Mouse (Mus musculus) embryonic facial prominence, embryonic 10.5 days (tissue): ENCODE measurements around the gene Gm21830. TPM values are rescaled to one million over a fixed set of nuclear protein-coding genes. Genes with fewer than 3 reads are reported as not detected.
"Not testable (repeated sequence)": the region's sequence is repeated elsewhere in the genome, so short reads cannot be mapped to it uniquely, and the experiment has no call there.

Experiments used
- DNase-seq: peaks from one replicate; pipeline ENCODE4 v3.0.0-alpha.2; 2017; ENCODE audit warnings: low spot score
- H3K27ac ChIP-seq: fragments of 300-500 bp; sonication (generic); replicated peaks from 2 replicates; pipeline ENCODE4 v1.5.1; 2016; ENCODE audit warnings: mild to moderate bottlenecking
- H3K27me3 ChIP-seq: fragments of 300-500 bp; sonication (generic); replicated peaks from 2 replicates; pipeline ENCODE4 v1.6.1; 2016; ENCODE audit warnings: low read depth, mild to moderate bottlenecking; ENCODE audit not compliant: poor library complexity, severe bottlenecking
- H3K36me3 ChIP-seq: fragments of 300-500 bp; sonication (generic); replicated peaks from 2 replicates; pipeline ENCODE4 v1.6.1; 2016; ENCODE audit warnings: mild to moderate bottlenecking, moderate library complexity
- H3K4me1 ChIP-seq: fragments of 300-500 bp; sonication (generic); 2 replicates; pipeline ENCODE4 v1.6.1; 2016
- H3K4me3 ChIP-seq: fragments of 300-500 bp; sonication (generic); 2 replicates; pipeline ENCODE4 v1.5.1; 2016; ENCODE audit warnings: mild to moderate bottlenecking, moderate library complexity
- H3K9me3 ChIP-seq: fragments of 300-500 bp; sonication (generic); 2 replicates; pipeline ENCODE4 v1.6.1; 2016; ENCODE audit warnings: mild to moderate bottlenecking
- WGBS: fragments of 180-500 bp; shearing (Covaris S2); methylation state at CpG from one replicate; pipeline ENCODE4 v1.1.7; 2016; 5-methylcytosine and 5-hydroxymethylcytosine counted together
- polyA plus RNA-seq: library from polyadenylated mRNA; unstranded; fragments of >200 nt; fragmentation: Nextera tagmentation; extraction: Ambion mirVana; gene quantifications from 2 replicates; pipeline ENCODE4 v1.2.1, GENCODE M21; 2016

Gm21830 gene
- polyA plus RNA-seq, result not detected in 2 replicates

DNA sequence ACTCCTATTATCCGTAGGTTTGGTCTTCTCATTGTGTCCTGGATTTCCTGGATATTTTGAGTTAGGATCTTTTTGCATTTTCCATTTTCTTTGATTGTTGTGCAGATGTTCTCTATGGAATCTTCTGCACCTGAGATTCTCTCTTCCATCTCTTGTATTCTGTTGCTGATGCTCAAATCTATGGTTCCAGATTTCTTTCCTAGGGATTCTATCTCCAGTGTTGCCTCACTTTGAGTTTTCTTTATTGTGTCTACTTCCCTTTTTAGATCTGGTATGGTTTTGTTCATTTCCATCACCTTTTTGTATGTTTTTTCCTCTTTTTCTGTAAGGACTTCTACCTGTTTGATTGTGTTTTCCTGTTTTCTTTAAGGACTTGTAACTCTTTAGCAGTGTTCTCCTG, at the start of gene Gm21830:
TSS of gene Gm21830 (plus strand) at position 301 of the 400 bp plus-strand sequence.
- not testable (repeated sequence) for H3K27me3 ChIP-seq, H3K27ac ChIP-seq, H3K36me3 ChIP-seq, DNase-seq, H3K4me3 ChIP-seq, H3K9me3 ChIP-seq, H3K4me1 ChIP-seq
- WGBS, result no CpG with 5 or more reads among the region's 1 CpGs

DNA sequence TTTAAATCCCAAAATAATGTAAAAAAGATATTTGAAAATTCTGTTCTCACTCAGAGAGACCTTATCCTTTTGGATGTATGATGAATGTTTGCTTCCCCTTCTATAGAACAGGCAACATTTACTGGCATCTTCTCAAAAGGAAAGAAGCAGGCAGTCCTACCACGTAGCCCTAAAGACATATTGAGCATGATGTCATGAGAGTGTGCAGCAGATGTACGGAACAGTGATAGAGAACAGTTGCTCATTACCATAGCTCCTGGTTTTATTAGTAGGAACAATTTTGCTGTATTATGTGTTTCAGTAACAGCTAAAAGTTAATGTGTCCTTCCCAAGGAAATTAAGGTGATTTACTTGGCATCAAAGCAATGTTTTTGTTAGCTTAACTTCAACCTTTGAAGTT, 49.0 kb upstream of the Gm21830 start:
- H3K4me3 ChIP-seq, result no peak overlapping the region
- H3K4me1 ChIP-seq, result no peaks in the 10 kb centered on the region
- 85% methylated on average over 2 of the region's 2 CpGs for WGBS
- no peaks in the 10 kb centered on the region for H3K27me3 ChIP-seq
- H3K27ac ChIP-seq, result no peak overlapping the region
- H3K9me3 ChIP-seq, result no peaks in the 10 kb centered on the region
- no peak for DNase-seq
- H3K36me3 ChIP-seq, result no peaks in the 10 kb centered on the region

DNA sequence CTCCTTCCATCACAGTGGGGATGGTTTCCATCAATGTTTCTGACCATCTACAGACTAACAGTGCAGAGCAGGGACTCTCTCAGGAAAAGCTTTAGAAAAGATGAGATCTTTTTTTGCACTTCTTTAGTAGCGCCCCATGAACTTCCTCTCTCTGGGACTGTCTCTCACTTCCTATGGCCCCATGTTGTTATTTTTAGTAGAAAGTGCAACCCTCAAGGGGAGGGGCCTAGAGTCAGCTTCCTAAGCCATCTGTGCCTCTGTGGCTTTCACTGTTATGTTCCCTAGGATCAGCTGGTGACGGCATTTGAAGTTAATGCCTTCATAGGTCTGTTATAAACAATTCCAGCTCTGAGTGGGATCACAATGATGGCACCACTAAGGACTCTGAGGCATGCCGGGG, 35.0 kb upstream of the Gm21830 start:
- 70% methylated on average over 3 of the region's 3 CpGs for WGBS
- Histone ChIP-seq H3K4me1 (no peaks in the 10 kb centered on the region), H3K4me3 (no peak overlapping the region)

DNA sequence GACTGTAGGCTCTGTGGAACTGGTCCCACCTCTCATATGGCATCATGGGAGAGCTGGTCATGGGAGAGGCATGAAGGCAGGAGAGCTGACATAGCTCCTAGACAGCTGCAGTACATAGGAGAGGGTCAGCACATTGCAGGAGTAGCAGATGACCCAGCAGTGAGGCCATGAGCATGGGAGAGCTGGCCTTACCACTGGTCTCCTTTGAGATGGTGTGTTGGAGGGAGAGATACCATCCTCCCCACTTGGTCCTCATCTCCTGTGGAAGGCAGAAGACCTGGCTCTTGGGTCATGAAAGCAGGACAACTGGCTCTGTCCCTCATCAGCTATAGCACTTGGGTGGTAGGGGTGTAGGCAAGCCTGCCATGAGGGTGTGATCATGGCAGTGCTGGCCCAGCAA, 7.3 kb downstream of the Gm21830 start:
- no peaks in the 10 kb centered on the region for H3K4me1 ChIP-seq
- no peak overlapping the region for H3K27ac ChIP-seq
- no peaks in the 10 kb centered on the region for H3K9me3 ChIP-seq
- DNase-seq, result no peak
- H3K27me3 ChIP-seq, result no peaks in the 10 kb centered on the region
- H3K4me3 ChIP-seq, result no peak overlapping the region
- no peaks in the 10 kb centered on the region for H3K36me3 ChIP-seq

More for the DNA sequence above, 35.0 kb upstream of the Gm21830 start:
- H3K36me3 ChIP-seq, result no peaks in the 10 kb centered on the region
- DNase-seq, result no peak
- H3K27me3 ChIP-seq, result no peaks in the 10 kb centered on the region
- H3K9me3 ChIP-seq, result no peaks in the 10 kb centered on the region
- no peak overlapping the region for H3K27ac ChIP-seq

DNA sequence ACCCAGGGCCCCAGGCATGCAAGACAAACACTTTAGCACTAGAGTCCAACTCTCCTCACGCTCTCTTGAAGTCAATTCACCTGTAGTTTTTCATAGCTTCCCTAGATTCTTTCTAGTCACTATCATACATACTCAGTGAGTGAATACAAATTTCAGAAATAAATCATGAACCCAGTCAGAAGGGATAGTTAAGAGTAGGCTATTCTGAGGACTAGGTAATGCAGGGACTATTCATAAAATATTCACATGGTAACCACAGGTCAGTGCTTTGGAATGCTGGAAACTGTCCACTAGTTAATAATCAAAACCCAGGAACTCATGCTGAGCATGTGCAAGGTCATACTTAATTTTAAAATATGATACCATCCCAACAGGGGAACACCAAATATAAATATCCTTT, 9.3 kb downstream of the Gm21830 start:
- 96% methylated on average over 1 of the region's 1 CpGs for WGBS
- Histone ChIP-seq H3K27ac (no peak overlapping the region), H3K4me1 (no peaks in the 10 kb centered on the region), H3K36me3 (no peaks in the 10 kb centered on the region), H3K27me3 (no peaks in the 10 kb centered on the region), H3K9me3 (no peaks in the 10 kb centered on the region), H3K4me3 (no peak overlapping the region)
- DNase-seq, result no peak

DNA sequence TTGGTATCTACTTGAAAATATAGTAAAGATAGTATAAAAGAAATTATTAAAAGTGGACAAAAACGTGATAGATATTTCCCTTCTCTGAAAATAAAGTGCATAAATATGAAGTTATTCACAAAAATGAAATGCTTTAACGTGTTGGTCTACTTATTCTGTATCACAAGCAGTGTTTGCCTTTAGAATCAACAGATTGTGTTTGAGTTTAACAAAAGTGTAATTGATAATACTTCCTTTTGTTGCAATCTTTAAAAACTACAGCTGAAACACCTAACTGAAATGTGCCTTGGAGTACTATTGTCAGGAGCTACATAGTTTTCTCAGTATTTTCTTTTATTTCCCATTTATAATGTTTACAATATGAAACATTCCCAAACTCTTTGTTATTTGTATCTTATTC, 19.6 kb downstream of the Gm21830 start, which contains the start of gene Gm26727:
TSS of gene Gm26727 (minus strand) at position 101 of the 400 bp plus-strand sequence.
- 70% methylated on average over 2 of the region's 2 CpGs for whole genome bisulfite sequencing
- Histone ChIP-seq H3K27me3 (no peaks in the 10 kb centered on the region), H3K27ac (no peak within 1 kb of the TSS), H3K4me3 (no peak within 1 kb of the TSS), H3K4me1 (no peaks in the 10 kb centered on the region), H3K36me3 (no peaks in the 10 kb centered on the region), H3K9me3 (no peaks in the 10 kb centered on the region)
- no peak for DNase-seq

DNA sequence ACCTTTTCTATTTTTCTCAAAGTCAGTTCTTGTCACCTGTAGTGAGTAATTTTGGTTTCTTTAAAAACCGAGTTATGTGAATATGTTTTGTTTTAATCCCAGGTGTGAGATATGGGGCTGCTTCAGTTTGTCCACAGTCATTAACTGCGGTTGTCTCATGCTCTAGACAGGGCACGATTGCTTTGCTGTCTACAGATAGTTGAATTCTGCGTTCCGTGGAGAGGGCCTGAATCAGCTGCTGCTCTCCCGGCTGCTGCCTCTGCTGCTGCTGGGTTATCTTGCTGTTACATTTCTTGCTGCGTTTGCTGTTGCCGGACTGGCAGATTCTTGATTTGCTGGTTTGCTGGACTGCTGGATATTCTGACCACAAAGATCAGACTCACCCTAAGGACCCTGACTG, 24.8 kb downstream of the Gm21830 start:
- WGBS, result 88% methylated on average over 8 of the region's 8 CpGs
- H3K4me3 ChIP-seq, result no peak overlapping the region
- no peaks in the 10 kb centered on the region for H3K9me3 ChIP-seq
- no peak for DNase-seq
- no peaks in the 10 kb centered on the region for H3K36me3 ChIP-seq
- H3K4me1 ChIP-seq, result no peaks in the 10 kb centered on the region
- H3K27me3 ChIP-seq, result no peaks in the 10 kb centered on the region
- no peak overlapping the region for H3K27ac ChIP-seq

DNA sequence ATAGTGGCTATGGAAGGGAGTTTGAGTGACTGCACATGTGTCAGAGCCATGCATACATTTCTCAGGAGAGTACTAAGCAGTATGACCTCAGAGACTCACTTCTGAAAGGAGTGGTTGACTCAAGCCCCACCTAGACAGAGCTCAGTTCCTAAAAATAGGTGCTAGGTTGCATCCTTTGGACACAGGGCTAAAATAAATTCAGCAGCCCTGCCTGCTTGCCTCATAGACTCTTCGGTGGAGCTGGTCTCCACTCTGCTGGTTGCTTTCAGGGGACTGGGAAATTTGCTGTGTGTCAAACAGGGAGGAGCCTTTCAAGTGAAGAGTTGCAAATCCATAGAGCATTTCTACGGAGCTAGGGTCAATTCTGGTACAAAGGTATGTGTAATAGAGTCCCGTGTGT, 32.3 kb downstream of the Gm21830 start, which contains the start of gene Xirp2:
TSS of gene Xirp2 (plus strand) at position 223 of the 400 bp plus-strand sequence.
- WGBS, result 84% methylated on average over 3 of the region's 3 CpGs
- Histone ChIP-seq H3K27me3 (no peaks in the 10 kb centered on the region), H3K27ac (no peak within 1 kb of the TSS), H3K36me3 (no peaks in the 10 kb centered on the region), H3K4me3 (no peak within 1 kb of the TSS), H3K9me3 (no peaks in the 10 kb centered on the region), H3K4me1 (no peaks in the 10 kb centered on the region)
- no peak for DNase-seq

DNA sequence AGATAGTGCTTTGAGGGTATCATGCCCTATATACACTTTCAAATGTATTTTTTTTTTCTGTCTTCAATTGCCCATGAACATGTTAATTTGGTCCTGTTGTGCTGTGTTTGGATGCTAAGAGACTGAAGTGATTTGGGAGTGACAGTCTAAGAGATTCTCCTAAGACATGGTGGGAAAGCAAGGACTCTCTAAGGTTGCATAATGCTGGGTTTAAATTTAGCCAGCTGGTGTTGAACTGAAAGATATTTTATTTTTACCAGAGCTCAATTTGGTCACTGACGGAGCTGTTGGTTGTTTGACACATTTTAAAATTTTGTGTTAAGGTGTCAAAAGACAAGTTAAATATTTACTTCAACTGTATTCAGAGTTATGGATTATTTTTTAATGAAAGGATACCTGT, 33.2 kb downstream of the Gm21830 start:
- no peak overlapping the region for H3K27ac ChIP-seq
- no peaks in the 10 kb centered on the region for H3K27me3 ChIP-seq
- H3K4me1 ChIP-seq, result no peaks in the 10 kb centered on the region
- H3K9me3 ChIP-seq, result no peaks in the 10 kb centered on the region
- H3K4me3 ChIP-seq, result no peak overlapping the region
- H3K36me3 ChIP-seq, result no peaks in the 10 kb centered on the region
- DNase-seq, result no peak
- WGBS, result 93% methylated on average over 1 of the region's 1 CpGs

DNA sequence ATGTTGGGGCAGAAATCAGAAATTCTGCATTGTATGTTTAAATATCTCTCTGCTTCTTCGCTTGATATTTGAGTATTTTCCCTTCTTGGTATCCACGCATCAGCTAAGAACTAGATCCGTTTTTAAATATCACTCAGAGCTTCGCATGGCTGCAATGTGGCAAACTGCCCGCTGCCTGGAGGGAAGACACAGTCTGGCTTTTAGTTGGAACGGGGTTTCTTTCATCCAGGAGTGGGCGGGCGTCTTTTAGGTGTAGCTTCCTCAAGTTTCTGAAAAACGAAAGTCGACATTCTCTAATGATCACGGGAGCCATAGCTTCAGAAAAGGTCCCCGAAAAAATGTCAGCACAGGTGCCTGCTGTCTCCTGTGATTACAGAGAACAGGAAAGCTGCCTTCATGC, 33.7 kb downstream of the Gm21830 start:
- no peak for DNase-seq
- no peaks in the 10 kb centered on the region for H3K36me3 ChIP-seq
- 75% methylated on average over 12 of the region's 12 CpGs for WGBS
- no peak overlapping the region for H3K4me3 ChIP-seq
- no peak overlapping the region for H3K27ac ChIP-seq
- no peaks in the 10 kb centered on the region for H3K4me1 ChIP-seq
- H3K9me3 ChIP-seq, result no peaks in the 10 kb centered on the region
- H3K27me3 ChIP-seq, result no peaks in the 10 kb centered on the region

DNA sequence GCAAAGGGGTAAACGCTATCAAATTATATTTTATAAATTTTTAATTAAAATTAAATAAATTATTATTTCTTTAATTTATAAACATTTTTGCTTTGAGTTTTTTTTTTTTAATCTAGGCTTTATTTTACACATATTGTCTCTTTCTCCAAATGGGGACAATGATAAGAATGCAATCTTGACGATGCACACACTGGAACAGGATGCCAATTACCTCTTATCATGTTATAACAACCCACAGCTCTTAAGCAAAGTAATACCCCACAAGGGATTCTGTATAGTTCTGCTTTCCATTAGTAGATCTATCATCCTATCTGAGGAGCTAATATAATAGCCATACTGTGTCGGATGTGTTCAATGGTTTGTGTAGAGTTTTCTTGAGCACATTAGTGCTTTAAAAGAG, 47.3 kb downstream of the Gm21830 start:
- Histone ChIP-seq H3K4me3 (no peak overlapping the region), H3K36me3 (no peaks in the 10 kb centered on the region), H3K27me3 (no peaks in the 10 kb centered on the region), H3K4me1 (no peaks in the 10 kb centered on the region), H3K9me3 (no peaks in the 10 kb centered on the region), H3K27ac (no peak overlapping the region)
- WGBS, result 74% methylated on average over 3 of the region's 3 CpGs
- DNase-seq, result no peak

DNA sequence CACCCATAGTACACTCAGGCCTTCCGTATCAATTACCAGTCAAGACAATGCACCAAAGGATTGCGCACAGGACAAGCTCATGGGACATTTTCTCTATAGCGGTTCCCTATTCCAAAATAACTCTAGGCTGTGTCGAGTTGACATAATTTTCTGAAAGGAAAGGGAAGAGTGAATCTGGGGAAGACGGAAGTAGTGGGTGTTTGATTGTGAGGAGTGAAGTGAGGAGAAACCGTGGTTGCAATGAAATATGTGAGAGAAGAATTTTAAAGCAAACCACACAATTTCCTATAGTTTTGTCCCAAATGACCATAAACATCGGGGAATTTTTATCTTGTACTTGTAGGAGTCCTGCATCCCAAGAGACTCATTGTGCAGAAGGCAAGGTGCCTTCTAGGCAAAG, 53.5 kb downstream of the Gm21830 start:
- Histone ChIP-seq H3K9me3 (no peaks in the 10 kb centered on the region), H3K4me3 (no peak overlapping the region), H3K27me3 (no peaks in the 10 kb centered on the region), H3K27ac (no peak overlapping the region), H3K4me1 (no peaks in the 10 kb centered on the region), H3K36me3 (no peaks in the 10 kb centered on the region)
- no peak for DNase-seq
- 91% methylated on average over 7 of the region's 7 CpGs for WGBS

DNA sequence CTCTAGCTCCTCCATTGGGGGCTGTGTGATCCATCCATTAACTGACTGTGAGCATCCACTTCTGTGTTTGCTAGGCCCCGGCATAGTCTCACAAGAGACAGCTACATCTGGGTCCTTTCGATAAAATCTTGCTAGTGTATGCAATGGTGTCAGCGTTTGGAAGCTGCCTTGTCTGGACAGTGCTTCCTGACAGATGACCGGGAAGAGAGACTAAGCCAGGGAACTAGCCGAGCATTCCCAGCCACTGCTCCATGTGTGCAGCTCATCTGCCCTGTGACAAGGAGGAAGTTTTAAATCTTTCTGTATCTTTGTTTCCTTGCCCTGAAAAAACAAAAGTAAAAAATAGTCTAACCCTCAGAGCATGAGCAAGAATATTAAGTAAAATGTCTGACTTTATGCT, 56.5 kb downstream of the Gm21830 start:
- H3K27ac ChIP-seq, H3K36me3 ChIP-seq, H3K27me3 ChIP-seq, H3K4me1 ChIP-seq, DNase-seq, H3K4me3 ChIP-seq, H3K9me3 ChIP-seq: not testable (repeated sequence)
- WGBS, result 89% methylated on average over 5 of the region's 5 CpGs

DNA sequence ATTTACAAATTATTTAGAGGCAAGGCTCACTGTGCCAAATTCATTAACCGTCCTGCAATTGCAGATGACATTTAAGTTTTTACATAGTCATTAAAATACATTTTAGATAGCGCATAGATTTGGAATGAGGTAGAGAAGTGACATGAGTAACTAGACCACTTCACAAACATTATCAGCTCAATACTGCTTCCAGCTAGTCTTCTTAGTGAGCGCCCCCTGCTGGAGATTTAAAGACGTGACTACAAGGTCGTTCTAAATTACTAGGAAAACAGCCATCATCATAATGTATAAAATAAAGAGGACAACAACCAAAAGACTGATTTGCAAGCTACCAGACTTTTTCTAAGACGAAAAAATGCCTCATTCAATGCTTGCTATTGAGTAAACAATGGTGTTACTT, 64.2 kb downstream of the Gm21830 start:
- no peaks in the 10 kb centered on the region for H3K4me1 ChIP-seq
- DNase-seq, result peak; percentile 51
- WGBS, result 18% methylated on average over 6 of the region's 6 CpGs
- H3K27me3 ChIP-seq, result no peaks in the 10 kb centered on the region
- no peaks in the 10 kb centered on the region for H3K9me3 ChIP-seq
- no peak overlapping the region for H3K4me3 ChIP-seq
- H3K36me3 ChIP-seq, result no peaks in the 10 kb centered on the region
- no peak overlapping the region for H3K27ac ChIP-seq
